23 mouse cellular contexts compared by ENCODE assay signal in genomic region chr3:65824886-65825285, GRCm38 (mm10).
A peak's percentile ranks its signal among the peaks of the same experiment; 100 is the strongest.
DNase-seq lines count a peak whose midpoint lies in the region; ATAC-seq and TF ChIP-seq lines count a peak whose summit lies in the region.
"Had no signal": no experiment of that assay in that cellular context is flagged by ENCODE, and none has a peak within 500 bp of the region (broad histone marks: within the 10 kb centered on the region; RNA-seq: fewer than 3 reads in every experiment).

No protein-coding gene starts in this region.

- in situ Hi-C loops in ES-E14 (cut with MboI; ENCODE audit: low sequenced_read_pairs in 2 of 2, unreplicated experiment in 2 of 2), result no loop called here

- H3K27me3 ChIP-seq in heart, postnatal 0 days (ENCODE audit: control insufficient read depth, insufficient read depth, low read length), result no peaks in the 10 kb centered on the region
- no peaks in the 10 kb centered on the region for H3K27me3 ChIP-seq in lung, embryonic 15.5 days
- H3K27me3 ChIP-seq: forebrain, embryonic 12.5 days; hindbrain, embryonic 15.5 days; limb, embryonic 13.5 days had no signal

- DNase-seq in heart, postnatal 0 days (ENCODE audit: low spot score), result no peak
- DNase-seq in heart, postnatal 25 days (ENCODE audit: low spot score), result no peak
- DNase-seq in lung, postnatal 36 days, result no peak
- peak; percentile 19 for DNase-seq in ES-E14 (ENCODE audit: low read depth, low spot score)
- DNase-seq in gastrocnemius, adult 2 months, result no peak
- DNase-seq in adrenal gland, adult 18-20 months (ENCODE audit: low spot score in 2 of 2), result no peak
- DNase-seq: adrenal gland, postnatal 36 days; cerebellum, adult 2 months; cerebellum, postnatal 36 days; gastrocnemius, postnatal 10 days; heart, adult 2 months; heart, postnatal 10 days; kidney, adult 2 months; layer of hippocampus, postnatal 36 days; thymus, adult 18-20 months; thymus, postnatal 4 days had no signal

- no peak for ATAC-seq in heart, postnatal 0 days (ENCODE audit: insufficient read depth, low read depth)
- no peak for ATAC-seq in lung, embryonic 15.5 days (ENCODE audit: borderline replicate concordance, extremely low read depth, low FRiP score, low TSS enrichment)
- ATAC-seq in granulocyte monocyte progenitor cell, adult 5-6 weeks (replicated peaks; ENCODE audit: poor library complexity, severe bottlenecking), result peak; percentile 52

- WGBS in heart, postnatal 0 days, result 57% methylated on average over 3 of the region's 3 CpGs
- 37% methylated on average over 3 of the region's 3 CpGs for WGBS in lung, embryonic 15.5 days

- intact Hi-C loops in heart, postnatal 25 days (cut with DNase I), result loop anchor here (5.0 kb wide), 1 partner anchor 37 kb away; no protein-coding TSS in a partner anchor
- intact Hi-C loops in gastrocnemius, adult 2 months (cut with DNase I), result no loop called here

- 0 out of 2 replicates have a peak overlapping the region, but pooled peaks have one; percentile 20 for H3K27ac ChIP-seq in heart, postnatal 0 days (ENCODE audit: low read depth)
- H3K27ac ChIP-seq in lung, embryonic 15.5 days, result peak overlapping the region; percentile 64
- no peak overlapping the region for H3K27ac ChIP-seq in ES-E14 (ENCODE audit: insufficient read depth, low read depth, low read length, poor library complexity, severe bottlenecking)
- no peak overlapping the region for H3K27ac ChIP-seq in gastrocnemius, adult 2 months
- H3K27ac ChIP-seq: forebrain, embryonic 12.5 days; heart, adult 2 months; hindbrain, embryonic 15.5 days; limb, embryonic 13.5 days; liver, embryonic 14.5 days; midbrain, embryonic 12.5 days had no signal

- peaks cover 22% of the 10 kb centered on the region; the same call in 1 of the 2 replicates for H3K4me1 ChIP-seq in heart, postnatal 0 days (ENCODE audit: control insufficient read depth, insufficient read depth)
- peaks cover 17% of the 10 kb centered on the region for H3K4me1 ChIP-seq in lung, embryonic 15.5 days
- H3K4me1 ChIP-seq in ES-E14 (ENCODE audit: control insufficient read depth in 2 of 2, insufficient read depth in 2 of 2, low read length in 2 of 2, poor library complexity in 1 of 2), result no peaks in the 10 kb centered on the region

- no peak overlapping the region for H3K9ac ChIP-seq in heart, postnatal 0 days (replicated peaks; ENCODE audit: low read depth, low read length)
- H3K9ac ChIP-seq in lung, embryonic 15.5 days, result no peak overlapping the region
- no peak overlapping the region for H3K9ac ChIP-seq in ES-E14 (ENCODE audit: insufficient read depth, low read depth, low read length, poor library complexity, severe bottlenecking)
- H3K9ac ChIP-seq: forebrain, embryonic 12.5 days; hindbrain, embryonic 15.5 days; limb, embryonic 13.5 days; liver, embryonic 14.5 days; midbrain, embryonic 12.5 days had no signal

- H3K9me3 ChIP-seq in heart, postnatal 0 days (replicated peaks; ENCODE audit: control insufficient read depth, low read length), result no peaks in the 10 kb centered on the region
- H3K9me3 ChIP-seq in lung, embryonic 15.5 days, result no peaks in the 10 kb centered on the region
- H3K9me3 ChIP-seq in ES-E14 (ENCODE audit: control insufficient read depth, insufficient read depth, low read depth, low read length), result no peaks in the 10 kb centered on the region
- H3K9me3 ChIP-seq: forebrain, embryonic 12.5 days; hindbrain, embryonic 15.5 days; limb, embryonic 13.5 days; midbrain, embryonic 12.5 days had no signal

- H3K4me3 ChIP-seq in heart, postnatal 0 days (ENCODE audit: low read depth, low read length), result no peak overlapping the region
- no peak overlapping the region for H3K4me3 ChIP-seq in lung, embryonic 15.5 days
- no peak overlapping the region for H3K4me3 ChIP-seq in ES-E14 (ENCODE audit: insufficient read depth in 1 of 2, low read depth in 1 of 2, low read length in 2 of 2, poor library complexity in 1 of 2, severe bottlenecking in 1 of 2)
- no peak overlapping the region for H3K4me3 ChIP-seq in gastrocnemius, adult 2 months
- H3K4me3 ChIP-seq: forebrain, embryonic 12.5 days; heart, adult 2 months; hindbrain, embryonic 15.5 days; limb, embryonic 13.5 days; midbrain, embryonic 12.5 days had no signal

- no peak for TF ChIP-seq CTCF in heart, postnatal 0 days (IDR thresholded peaks at IDR 0.05; ENCODE audit: low read depth)
- TF ChIP-seq CTCF in gastrocnemius, adult 2 months (IDR thresholded peaks at IDR 0.05), result no peak

- no peaks in the 10 kb centered on the region for H3K36me3 ChIP-seq in heart, postnatal 0 days (replicated peaks; ENCODE audit: control insufficient read depth, insufficient read depth, low read length)
- H3K36me3 ChIP-seq in lung, embryonic 15.5 days, result no peaks in the 10 kb centered on the region
- H3K36me3 ChIP-seq in ES-E14 (ENCODE audit: control insufficient read depth, insufficient read depth, low read length, poor library complexity, severe bottlenecking), result no peaks in the 10 kb centered on the region
- H3K36me3 ChIP-seq: forebrain, embryonic 12.5 days; hindbrain, embryonic 15.5 days; limb, embryonic 13.5 days; midbrain, embryonic 12.5 days had no signal

- no peak overlapping the region for H3K4me2 ChIP-seq in heart, postnatal 0 days (ENCODE audit: low read depth, low read length)
- no peak overlapping the region for H3K4me2 ChIP-seq in lung, embryonic 15.5 days
- H3K4me2 ChIP-seq: forebrain, embryonic 12.5 days; hindbrain, embryonic 15.5 days; limb, embryonic 13.5 days; midbrain, embryonic 12.5 days had no signal

- TF ChIP-seq EP300 in heart, postnatal 0 days (IDR thresholded peaks at IDR 0.05; ENCODE audit: low read depth), result no peak

TF ChIP-seq in ES-E14, 5 proteins besides CTCF, POLR2A, EP300 and RAD21:
- no peak for TF ChIP-seq HCFC1 (IDR thresholded peaks at IDR 0.05; ENCODE audit: borderline replicate concordance, insufficient read depth, low read length)
- TF ChIP-seq ZNF384 (IDR thresholded peaks at IDR 0.05; ENCODE audit: low read depth, low read length), result no peak
- no peak for TF ChIP-seq ZC3H11A (IDR thresholded peaks at IDR 0.05; ENCODE audit: borderline replicate concordance, low read depth, low read length)
- TF ChIP-seq CHD2 (IDR thresholded peaks at IDR 0.05; ENCODE audit: low read depth, low read length), result no peak
- no peak for TF ChIP-seq MAFK (IDR thresholded peaks at IDR 0.05; ENCODE audit: insufficient read depth, low read depth, low read length)

Comparison
In these comparisons a context has a peak if more than half of its experiments do, and no peak if none do; other contexts are left out.
1. H3K27ac ChIP-seq: peak in heart, postnatal 0 days (single experiment) and lung, embryonic 15.5 days (single experiment); none in ES-E14 (single experiment) and gastrocnemius, adult 2 months (single experiment).